Mouse (Mus musculus) ovary, postnatal 36 days (tissue): Measurements from ENCODE around the gene Ctnna3.
"Not testable (repeated sequence)": the region's sequence is repeated elsewhere in the genome, so short reads cannot be mapped to it uniquely, and the experiment has no call there.

Experiments
- DNase-seq: peaks from one replicate; pipeline ENCODE4 v3.0.0; 2022; ENCODE audit warnings: low spot score, mixed read lengths

The Ctnna3 gene

DNA sequence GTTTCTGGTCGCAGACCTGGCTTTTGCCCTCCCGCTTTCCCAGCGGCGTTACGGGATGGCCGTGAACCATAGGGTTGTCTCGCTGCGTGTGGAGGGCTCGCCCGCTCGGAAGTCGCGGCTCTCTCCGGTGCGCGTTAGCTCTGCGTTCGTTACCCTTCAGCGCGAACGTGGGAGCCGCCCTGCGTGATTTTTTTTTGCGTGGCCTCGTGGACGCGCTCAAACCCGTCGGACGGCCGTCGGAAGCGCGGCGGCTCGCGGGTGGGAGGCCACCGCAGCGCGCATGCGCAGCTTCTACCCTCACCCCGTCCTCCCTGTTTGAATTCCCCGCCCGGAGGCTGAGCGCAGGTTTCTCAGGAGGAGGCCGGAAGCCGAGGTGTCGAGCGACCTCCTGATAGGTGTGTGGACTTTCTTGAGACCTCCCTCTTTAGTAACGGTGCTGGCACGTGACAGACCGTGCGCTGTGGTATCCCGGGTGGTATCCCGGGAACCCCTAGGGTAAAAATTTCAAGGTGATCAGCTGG, at the start of gene Ctnna3:
Ctnna3 (plus strand) TSS at position 314 of the 521 bp plus-strand sequence.
- peak; percentile 86 for DNase-seq

DNA sequence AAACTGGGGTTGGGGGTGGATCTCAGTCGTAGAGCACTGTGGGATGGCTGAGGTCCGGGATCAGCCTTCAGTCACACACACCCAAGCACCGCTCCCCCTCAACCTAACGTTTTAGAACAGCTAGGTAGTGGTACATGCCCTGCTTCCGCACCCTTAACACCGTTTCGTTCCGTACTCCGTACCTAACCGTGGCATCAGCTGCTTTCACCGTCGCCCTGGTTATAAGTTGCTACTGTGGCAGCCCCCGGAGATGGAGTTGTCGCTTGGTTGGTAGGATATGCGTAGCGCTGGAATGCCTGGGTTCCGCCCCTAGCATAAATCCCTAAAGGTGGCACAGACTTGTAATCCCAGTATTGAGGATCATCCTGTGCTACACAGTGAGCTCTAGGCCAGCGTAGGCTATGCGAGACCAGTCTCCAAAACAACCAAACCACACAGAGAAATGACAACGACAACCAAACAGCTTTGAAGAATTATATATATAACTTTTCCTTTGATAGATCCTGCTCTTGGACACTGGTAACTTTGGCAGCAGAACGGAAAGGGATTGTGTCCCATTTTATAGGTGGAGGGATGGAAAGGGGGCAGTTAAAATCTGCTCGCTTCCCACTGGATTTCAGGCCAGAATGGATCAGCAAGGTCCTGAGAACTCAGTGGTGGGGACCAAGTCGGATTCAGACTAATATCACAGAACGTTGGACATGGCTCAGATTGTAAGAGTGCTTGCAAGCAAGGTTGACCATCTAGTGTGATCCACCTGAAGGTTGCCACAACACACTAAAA, 48.2 kb upstream of the Ctnna3 start, which contains the start of gene Sirt1:
Sirt1 (minus strand) TSS at position 207 of the 783 bp plus-strand sequence.
- DNase-seq = no peak

DNA sequence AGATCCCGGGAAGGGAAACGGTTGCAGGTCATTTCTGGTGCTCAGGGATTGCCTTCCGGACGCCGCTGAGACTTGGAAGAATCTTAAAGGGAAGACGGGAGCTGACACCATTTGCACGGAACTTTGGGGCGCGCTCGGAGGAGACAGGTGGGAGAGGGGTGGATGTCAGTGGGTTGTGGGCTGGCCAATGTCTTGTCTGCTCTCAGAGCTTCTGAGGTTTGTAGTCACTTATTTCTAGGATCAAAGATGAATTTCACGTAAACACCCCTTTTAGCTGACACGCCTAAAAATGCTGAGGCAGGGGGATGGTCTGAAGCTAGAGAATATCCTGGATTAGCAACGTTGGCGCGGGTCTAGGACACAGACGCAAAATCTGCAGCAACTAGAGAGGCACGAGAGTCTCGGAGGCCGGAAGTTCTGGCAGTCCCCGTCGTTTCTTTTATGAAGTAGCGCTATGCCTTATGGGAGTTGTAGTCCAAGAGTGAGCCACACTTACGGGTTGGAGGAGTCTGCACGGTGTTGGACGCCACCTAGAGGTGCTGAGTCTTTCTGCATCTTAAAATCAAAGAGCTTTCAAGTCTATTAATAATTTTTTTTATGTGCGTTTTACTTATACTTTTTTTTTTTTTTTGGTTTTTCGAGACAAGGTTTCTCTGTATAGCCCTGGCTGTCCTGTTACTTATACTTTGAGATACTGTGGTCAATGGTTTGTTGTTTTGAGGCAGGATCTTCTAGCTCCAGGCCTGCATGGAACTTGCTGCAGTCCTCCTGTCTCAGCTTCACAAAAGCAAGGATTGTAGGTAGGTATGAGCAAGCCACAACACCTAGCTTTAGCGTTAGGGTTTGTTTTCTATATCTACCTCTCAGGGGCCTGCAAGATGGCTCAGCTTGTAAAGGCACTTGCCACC, 47.3 kb upstream of the Ctnna3 start, which contains the start of gene Dnajc12:
Dnajc12 (plus strand) TSS at position 72 of the 908 bp plus-strand sequence.
- DNase-seq = peak; percentile 58

DNA sequence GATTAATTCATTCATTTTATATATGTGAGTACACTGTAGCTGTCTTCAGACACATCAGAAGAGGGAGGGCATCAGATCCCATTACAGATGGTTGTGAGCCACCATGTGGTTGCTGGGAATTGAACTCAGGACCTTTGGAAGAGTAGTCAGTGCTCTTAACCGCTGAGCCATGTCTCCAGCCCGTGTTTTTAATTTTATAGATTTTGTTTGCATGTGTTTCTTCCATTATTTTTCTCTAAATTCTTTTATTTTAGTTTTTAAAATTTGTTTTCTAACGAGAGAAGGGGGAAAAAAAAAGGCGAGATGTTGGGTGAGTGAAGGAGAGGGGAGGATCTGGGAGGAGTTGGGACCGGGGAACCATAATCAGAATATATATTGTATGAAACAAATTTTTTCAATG, 44.0 kb upstream of the Ctnna3 start:
- not testable (repeated sequence) for DNase-seq

DNA sequence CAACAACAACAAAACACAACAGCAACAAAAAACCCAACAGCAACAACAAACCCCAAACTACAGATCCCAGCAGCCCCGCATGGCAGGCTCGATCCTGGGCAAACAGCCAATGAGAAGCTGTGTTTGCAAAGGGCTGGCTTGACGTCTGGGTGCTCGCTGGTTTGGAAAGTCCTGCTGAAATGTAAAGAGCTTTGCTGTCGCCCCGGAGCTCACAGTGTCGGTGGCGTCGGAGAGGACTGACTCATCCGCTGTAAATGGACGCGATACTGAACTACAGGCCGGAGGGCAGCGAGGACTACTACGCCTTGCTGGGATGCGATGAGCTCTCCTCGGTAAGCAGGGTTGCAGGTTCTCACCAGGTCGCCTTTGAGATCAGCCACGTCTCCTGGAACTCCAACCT, 43.5 kb upstream of the Ctnna3 start:
- peak; percentile 72 for DNase-seq

DNA sequence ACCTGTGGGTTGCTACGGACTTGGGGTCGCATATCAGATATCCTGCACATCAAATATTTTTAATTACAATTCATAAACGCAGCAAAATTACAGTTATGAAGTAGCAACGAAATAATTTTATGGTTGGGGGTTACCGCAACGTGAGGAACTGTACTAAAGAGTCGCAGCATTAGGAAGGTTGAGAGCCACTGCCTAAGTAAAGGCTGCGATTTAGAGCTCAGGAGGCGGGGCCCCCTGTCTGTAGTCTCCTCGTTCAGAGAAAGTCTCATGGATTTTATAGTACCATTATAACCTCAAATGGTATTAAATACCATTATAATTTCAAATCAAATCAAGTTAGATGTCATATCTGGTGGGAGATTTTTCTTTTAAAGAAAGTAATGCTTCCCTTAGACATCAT, 42.9 kb upstream of the Ctnna3 start:
- DNase-seq = no peak

DNA sequence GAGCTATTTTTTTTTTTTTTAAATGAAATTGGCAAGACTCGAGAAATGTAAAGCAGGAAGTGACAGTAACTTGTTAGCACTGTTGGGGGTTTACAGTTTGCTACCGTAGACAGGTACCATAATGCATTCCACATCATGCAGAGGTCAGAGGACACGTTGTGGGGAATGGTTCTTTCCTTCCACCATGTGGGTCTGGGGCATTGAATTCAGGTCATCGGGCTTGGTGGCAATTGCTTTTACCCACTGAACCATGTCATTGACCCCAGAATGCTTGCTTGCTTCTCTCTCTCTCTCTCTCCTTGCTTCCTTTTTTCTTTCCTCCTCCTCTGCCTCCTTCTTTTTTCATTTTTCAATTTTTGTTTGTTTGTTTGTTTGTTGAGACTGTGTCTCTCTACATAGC, 41.0 kb upstream of the Ctnna3 start:
- no peak for DNase-seq

DNA sequence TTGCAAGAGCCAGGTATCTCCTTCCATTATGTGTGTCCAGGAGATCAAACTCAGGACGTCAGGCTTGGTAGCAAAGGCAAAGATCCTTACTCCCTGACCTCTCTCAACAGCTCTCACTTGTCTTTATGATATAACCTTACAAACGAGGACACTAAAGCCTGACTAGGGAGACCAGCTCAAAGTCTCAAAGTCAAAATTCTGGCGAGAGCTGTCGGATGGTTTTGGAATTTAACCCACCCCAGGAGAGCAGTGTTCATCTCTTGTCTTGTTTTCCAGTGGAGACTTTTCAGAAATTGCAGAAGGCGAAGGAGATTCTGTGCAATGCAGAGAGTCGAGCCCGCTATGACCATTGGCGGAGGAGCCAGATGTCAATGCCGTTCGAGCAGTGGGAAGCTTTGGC, 32.9 kb upstream of the Ctnna3 start:
- no peak for DNase-seq

DNA sequence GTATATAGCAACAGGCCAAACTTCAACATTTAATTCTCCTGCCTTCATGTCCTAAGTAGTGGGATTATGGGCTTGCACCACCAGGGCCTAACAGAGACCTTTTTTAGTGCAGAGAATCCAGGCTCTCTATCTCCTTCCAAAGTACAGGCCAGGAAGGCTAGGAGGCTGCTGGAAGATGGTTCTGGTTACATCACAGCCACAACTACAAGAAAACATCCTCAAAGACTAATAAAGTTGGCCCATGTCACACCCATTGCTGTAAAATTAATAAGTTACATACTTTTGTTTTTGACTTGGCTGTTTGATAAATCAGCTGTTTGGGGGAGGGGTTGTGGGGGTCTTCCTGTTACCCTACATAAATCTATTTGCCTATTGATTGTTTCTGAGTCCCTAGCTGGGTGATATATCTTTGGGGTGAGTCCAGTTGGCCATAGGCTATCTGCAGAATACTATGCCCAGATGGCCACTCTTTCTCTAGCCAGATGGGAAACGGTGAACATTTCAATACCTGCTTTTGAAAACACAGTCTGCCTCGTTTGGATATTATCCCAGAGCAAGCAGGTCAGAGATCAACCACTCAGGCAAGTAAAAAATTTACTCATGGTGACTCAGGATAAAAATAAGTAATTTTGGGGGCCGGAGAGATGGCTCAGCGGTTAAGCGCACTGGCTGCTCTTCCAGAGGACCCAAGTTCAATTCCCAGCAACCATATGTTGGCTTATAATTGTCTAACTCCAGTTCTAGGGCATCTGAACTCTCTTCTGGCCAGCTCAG, 27.0 kb upstream of the Ctnna3 start:
- DNase-seq = no peak

DNA sequence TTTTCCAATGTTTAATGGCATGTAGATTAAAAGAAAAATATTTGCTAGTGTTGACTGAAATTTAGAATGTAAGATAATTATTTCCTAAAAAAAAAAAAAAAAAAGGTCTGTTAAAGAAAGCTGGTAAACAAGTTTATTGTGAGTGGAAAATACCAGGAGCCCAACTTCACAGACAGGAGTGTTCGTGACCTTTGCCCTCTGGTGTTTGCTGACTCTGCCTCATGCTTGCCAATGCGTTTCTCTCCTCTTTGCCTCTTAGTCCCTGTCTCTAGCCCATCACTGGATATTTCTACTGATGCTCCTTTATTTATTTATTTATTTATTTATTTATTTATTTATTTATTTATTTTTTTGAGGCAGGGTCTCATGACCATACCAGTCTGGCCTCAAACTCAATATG, 26.3 kb upstream of the Ctnna3 start:
- DNase-seq = no peak

DNA sequence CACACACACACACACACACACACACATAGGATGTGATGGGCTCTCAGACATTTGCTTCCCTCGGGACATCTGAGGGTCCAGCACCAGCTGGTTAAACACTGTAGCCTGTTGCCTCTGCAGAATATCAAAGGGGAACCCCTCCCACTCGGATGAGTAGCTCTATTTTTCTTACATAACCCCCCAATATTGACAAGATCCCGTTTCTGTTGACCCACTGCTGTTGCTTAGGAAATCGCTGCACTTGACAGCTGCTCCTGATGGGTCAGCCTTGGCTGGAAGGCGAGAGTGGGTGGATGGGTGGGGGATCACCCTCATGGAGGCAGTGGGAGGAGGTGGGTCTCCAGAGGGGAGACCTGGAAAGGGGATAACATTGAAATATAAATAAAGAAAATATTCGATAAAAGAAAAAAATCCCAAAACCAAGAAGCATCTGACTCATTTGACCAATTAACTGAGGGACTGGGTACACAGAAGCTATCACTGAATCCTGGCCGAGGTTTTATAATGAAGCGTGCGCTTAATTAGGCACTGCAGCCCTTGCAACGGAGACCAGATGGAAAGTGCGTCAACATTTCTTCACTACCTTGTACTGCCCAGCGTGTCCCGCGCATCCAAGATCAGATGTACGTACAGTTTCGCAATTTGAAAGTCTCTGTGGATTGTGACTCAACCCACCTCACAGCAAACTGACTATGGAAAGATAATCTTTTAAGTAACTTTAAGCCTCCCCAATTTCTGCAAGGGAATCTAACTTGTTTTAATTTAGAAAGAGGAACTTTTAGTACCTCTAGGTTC, 19.5 kb upstream of the Ctnna3 start:
- no peak for DNase-seq

DNA sequence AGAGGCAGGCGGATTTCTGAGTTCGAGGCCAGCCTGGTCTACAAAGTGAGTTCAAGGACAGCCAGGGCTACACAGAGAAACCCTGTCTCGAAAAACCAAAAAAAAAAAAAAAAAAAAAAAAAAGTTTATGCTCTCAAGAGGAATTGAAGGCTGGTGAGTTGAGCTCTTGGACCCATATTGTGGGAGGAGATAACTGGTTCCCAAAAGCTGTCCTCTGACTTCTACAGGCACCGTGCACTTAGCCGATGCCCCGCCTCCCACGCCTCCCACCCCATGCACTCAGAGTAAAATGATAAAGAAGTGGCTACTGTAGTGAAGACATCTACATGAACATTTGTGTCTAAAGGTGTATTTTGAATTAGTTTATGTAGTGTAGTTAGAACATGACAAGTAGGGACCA, 18.2 kb upstream of the Ctnna3 start:
- not testable (repeated sequence) for DNase-seq

DNA sequence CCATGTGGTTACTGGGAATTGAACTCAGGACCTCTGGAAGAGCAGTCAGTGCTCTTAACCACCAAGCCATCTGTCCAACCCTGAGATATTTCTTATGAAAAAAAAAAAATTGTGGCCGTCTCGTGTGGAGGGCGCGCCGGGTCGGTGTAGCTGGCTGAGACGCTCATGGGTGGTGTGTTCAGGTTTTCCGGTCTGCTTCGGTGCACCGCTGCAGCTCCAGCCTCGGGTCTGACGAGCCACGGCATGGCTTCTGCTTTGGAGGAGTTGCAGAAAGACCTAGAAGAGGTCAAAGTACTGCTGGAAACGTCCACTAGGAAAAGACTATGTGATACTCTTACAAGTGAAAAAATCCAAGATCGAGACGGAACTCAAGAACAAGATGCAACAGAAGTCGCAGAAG, 17.1 kb upstream of the Ctnna3 start:
- no peak for DNase-seq

DNA sequence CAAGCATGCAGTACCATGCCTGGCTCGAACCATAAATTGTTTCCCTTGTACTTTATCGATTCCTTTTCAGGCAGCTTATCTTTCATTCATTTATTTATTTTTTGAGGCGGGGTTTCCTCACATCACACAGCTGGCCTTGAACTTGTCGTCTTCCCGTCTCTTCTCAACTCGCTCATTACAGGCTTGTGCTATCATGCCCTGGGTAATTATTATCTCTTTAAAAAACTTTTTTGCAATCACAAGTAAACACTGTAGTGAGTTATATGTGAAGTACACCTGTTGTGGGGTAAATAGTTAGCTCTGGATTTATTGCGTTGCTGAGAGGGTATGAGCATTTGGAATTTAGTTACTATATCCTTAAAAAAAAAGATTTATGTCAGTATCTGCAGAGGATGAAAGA, 14.6 kb upstream of the Ctnna3 start:
- no peak for DNase-seq

DNA sequence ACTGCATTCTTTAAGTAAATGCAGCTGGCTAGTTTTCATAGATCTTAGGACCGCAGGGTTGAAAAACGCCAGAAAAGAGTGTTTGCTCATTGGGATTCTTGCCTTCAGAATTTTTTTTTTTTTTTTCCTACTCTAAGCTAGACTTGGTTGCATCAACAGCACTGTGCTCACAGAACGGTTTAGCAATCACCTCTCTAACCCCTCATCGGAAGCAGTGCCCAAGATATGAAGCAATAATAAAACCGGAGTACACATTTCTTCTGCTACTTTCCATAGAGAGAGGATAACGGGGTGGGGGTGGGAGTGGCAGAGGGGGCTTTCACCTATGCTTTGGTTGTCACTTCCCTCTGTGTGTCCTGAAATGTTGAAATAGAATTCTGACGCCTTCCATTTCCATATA, 14.0 kb upstream of the Ctnna3 start:
- no peak for DNase-seq

DNA sequence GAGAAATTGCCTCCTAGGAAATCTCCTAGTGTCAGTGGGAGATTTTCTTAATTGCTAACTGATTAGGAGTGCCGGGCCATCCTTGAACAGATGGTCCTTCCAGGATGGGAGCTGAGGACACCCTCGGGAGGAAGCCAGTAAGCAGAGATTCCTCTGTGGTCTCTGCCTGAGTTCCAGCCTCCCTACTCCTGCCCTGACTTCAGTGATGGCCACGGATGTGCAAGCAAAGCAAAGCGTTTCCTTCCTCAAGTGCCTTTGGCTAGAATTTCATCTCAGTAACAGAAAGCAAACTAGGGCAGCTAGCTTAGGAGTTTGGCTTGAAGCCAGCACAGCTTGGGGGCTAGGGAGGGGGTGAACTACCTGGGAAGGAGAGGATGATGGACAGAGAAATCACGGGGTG, 12.8 kb upstream of the Ctnna3 start:
- DNase-seq = no peak

DNA sequence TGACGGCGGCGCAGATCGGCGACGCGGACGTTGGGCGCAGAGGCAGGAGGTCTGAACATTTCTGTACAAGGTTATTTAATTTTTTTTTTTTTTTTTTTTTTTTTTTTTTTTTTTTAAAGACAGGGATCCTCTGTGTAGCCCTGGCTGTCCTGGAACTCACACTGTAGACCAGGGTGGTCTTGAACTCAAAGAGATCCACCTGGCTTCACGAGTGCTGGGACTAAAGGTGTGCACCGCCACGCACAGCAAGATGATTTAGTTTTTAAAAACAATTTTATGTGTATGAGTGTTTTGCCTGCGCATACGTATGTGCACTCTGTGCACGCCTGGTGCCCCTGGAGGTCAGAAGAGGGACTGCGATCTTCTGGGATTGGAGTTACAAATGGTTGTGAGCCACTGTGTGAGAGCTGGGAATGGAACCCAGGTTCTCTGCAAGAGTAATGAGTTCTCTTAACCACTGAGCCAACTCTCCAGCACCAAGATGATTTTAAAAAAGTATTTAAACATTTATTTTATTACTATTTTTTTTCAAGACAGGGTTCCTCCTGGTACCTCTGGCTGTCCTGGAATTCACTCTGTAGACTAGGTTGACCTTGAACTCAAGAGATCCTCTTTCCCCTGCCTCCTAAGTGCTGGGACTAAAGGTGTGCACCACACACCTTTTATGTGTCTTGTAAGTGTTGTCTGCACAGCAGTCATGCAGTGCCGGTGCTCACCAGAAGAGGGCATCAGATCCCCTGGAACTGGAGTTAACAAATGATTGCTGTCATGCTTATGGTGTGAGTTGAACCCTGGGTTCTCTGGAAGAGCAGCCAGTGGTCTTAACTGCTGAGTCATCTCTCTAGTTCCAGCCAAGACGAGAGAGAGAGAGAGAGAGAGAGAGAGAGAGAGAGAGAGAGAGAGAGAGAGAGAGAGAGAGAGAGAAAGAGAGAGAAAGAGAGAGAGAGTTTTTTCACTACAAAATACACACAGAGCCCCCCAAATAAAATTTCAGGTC, 7.9 kb upstream of the Ctnna3 start, which contains the start of gene Gm7075:
Gm7075 (minus strand) TSS at position 51 of the 997 bp plus-strand sequence.
- DNase-seq = peak; percentile 51

DNA sequence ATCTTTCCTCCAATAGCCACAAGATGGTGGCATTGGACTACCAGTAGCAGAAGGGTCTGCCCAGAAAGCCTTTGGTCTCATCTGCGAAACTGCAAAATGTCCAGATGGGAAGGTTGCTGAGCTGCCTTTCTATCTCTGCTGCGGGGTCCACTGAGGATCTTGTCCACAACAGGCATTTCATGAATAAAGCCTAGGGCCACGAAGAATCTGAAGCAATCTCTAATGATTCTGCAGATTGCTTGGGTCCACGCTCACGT, 7.2 kb upstream of the Ctnna3 start:
- no peak for DNase-seq

DNA sequence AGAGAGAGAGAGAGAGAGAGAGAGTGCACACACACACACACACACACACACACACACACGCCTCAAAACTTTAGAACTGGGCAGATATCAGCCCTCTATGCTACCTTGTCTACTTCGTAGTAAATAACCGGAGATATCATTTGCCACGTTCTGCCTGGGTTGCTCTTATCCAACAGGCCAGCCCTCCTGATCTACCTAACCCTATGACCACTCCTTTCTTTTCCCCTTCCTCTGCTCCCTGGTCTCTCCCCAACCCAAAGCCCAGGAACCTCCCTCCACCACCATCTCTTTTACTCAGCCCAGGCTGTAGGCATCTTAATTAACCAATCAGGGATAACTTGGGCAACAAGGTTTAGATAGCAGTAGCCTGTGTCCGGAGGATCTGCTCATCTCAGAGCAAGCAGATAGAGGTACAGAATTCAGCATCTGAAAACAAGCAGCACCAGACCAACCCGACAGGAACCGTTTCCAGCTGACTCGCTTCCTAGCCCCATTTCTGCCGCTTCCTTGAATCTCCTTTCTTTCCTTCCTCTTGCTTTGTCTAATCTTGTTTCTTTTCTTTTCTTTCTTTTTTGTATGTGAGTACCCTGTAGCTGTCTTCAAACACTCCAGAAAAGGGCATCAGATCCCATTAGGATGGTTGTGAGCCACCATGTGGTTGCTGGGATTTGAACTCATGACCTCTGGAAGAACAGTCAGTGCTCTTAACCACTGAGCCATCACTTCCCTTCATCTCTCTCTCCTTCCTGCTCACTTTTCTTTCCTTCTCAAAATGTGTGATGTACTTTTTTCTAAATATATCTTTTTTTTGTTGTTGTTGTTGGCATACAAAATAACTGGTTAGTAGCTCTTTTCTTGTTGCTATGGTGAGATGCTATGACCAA, 6.1 kb upstream of the Ctnna3 start:
- no peak for DNase-seq
